Mouse (Mus musculus) thymus, adult 2 months (tissue): ENCODE measurements around the gene Ipcef1.

Experiments
- CTCF ChIP-seq: fragments of 200-500 bp; IDR thresholded peaks from 2 replicates; pipeline ENCODE4 v1.5.1; 2012; ENCODE audit warnings: mild to moderate bottlenecking, control low read depth, low read length, moderate library complexity, borderline replicate concordance; ENCODE audit not compliant: control insufficient read depth, poor library complexity, insufficient read depth; ENCODE audit errors: extremely low read depth
- POLR2A ChIP-seq: fragments of 200-500 bp; IDR thresholded peaks from 2 replicates; pipeline ENCODE4 v1.6.1; 2012; ENCODE audit warnings: mild to moderate bottlenecking, low read length, control low read depth, moderate library complexity; ENCODE audit not compliant: control insufficient read depth, poor library complexity, insufficient read depth; ENCODE audit errors: extremely low read depth

- TF ChIP-seq CTCF (no peak), POLR2A (no peak)
Observed at GRCm38 (mm10) chr10:7052315-7053017, at the start of gene Ipcef1.
